Mouse (Mus musculus): Measurements from ENCODE around the gene Aass.

- no peak for TF ChIP-seq POLR2A (IDR thresholded peaks at IDR 0.05; ENCODE audit: low read depth, low read length)
- no peak for TF ChIP-seq CTCF (IDR thresholded peaks at IDR 0.05; ENCODE audit: extremely low read depth, insufficient read depth, insufficient read length, insufficient replicate concordance)
Observed at GRCm38 (mm10) chr6:23084587-23085421, 48.0 kb downstream of the Aass start.

All from spleen, adult 2 months (tissue).